Mouse (Mus musculus) kidney, embryonic 15.5 days (tissue): ENCODE data around the gene Thra. TPM values are rescaled to one million over a fixed set of nuclear protein-coding genes. Genes with fewer than 3 reads are reported as not detected.

Experiments
- ATAC-seq: fragments of 200-750 bp; cut with Nextera tagmentation; replicated peaks from 2 replicates; pipeline ENCODE4 v1.8.0; 2017; ENCODE audit warnings: moderate TSS enrichment; ENCODE audit not compliant: low FRiP score
- H3K27ac ChIP-seq: fragments of 300-500 bp; sonication (generic); 2 replicates; pipeline ENCODE4 v1.5.1; 2015; ENCODE audit warnings: mild to moderate bottlenecking, inconsistent platforms
- H3K27me3 ChIP-seq: fragments of 300-500 bp; sonication (generic); 2 replicates; pipeline ENCODE4 v1.6.1; 2015; ENCODE audit warnings: inconsistent platforms
- H3K36me3 ChIP-seq: fragments of 300-500 bp; sonication (generic); 2 replicates; pipeline ENCODE4 v1.6.1; 2015; ENCODE audit warnings: inconsistent platforms
- H3K4me1 ChIP-seq: fragments of 300-500 bp; sonication (generic); 2 replicates; pipeline ENCODE4 v1.6.1; 2015; ENCODE audit warnings: inconsistent platforms
- H3K4me2 ChIP-seq: fragments of 300-500 bp; sonication (generic); 2 replicates; pipeline ENCODE4 v1.6.1; 2015; ENCODE audit warnings: moderate library complexity, mild to moderate bottlenecking, inconsistent platforms
- H3K4me3 ChIP-seq: fragments of 300-500 bp; sonication (generic); replicated peaks from 2 replicates; pipeline ENCODE4 v1.5.1; 2015; ENCODE audit warnings: mild to moderate bottlenecking, inconsistent platforms
- H3K9ac ChIP-seq: fragments of 300-500 bp; sonication (generic); 2 replicates; pipeline ENCODE4 v1.6.1; 2015; ENCODE audit warnings: mild to moderate bottlenecking, inconsistent platforms
- H3K9me3 ChIP-seq: fragments of 300-500 bp; sonication (generic); replicated peaks from 2 replicates; pipeline ENCODE4 v1.6.1; 2016; ENCODE audit warnings: inconsistent platforms
- WGBS: fragments of 180-500 bp; shearing (Covaris S2); methylation state at CpG from one replicate; pipeline ENCODE4 v1.1.7; 2015; ENCODE audit warnings: mixed read lengths; 5-methylcytosine and 5-hydroxymethylcytosine counted together
- polyA plus RNA-seq: library from polyadenylated mRNA; unstranded; fragments of >200 nt; fragmentation: Nextera tagmentation; extraction: Ambion mirVana; gene quantifications from 2 replicates; pipeline ENCODE4 v1.2.1, GENCODE M21; 2015

Gene Thra
- polyA plus RNA-seq, 1 experiment from 2014 or later: 26.9 TPM

GRCm38 (mm10) chr11:98769007-98769954, 28.8 kb downstream of the Thra start:
- Histone ChIP-seq H3K27ac (peak overlapping the region; percentile 85), H3K9me3 (no peaks in the 10 kb centered on the region), H3K9ac (no peak overlapping the region), H3K4me3 (no peak overlapping the region), H3K36me3 (peaks cover 32% of the 10 kb centered on the region), H3K27me3 (no peaks in the 10 kb centered on the region), H3K4me2 (no peak overlapping the region), H3K4me1 (peaks cover 75% of the 10 kb centered on the region)
- 84% methylated on average over 25 of the region's 25 CpGs for WGBS
- no peak for ATAC-seq

- no peak overlapping the region for H3K27ac ChIP-seq
These were observed 29.9 kb downstream of the Thra start for GRCm38 (mm10) chr11:98770096-98770975.

DNA sequence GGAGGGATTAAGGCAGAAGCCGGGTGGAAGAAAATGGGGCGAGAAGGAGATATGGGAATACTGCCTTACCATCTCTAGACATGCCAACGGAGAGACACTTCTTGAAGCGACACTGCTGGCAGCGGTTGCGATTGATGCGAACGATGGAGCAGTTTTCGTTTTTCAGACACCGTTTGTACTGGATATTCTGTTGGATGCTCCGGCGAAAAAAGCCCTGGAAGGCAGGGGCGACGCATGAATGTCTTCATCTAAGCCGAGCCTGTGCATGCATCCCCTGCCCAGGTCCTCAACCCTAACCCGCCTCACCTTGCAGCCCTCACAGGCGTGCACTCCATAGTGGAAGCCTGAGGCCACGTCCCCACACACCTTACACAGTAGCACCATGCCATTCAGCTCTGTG, 30.7 kb downstream of the Thra start:
- Histone ChIP-seq H3K27ac (no peak overlapping the region), H3K36me3 (peaks cover 21% of the 10 kb centered on the region), H3K9me3 (no peaks in the 10 kb centered on the region), H3K4me3 (no peak overlapping the region), H3K4me2 (no peak overlapping the region), H3K27me3 (no peaks in the 10 kb centered on the region), H3K4me1 (peaks cover 76% of the 10 kb centered on the region), H3K9ac (no peak overlapping the region)
- ATAC-seq: no peak
- WGBS: 91% methylated on average over 18 of the region's 18 CpGs

More at GRCm38 (mm10) chr11:98770096-98770975, 29.9 kb downstream of the Thra start:
- Histone ChIP-seq H3K4me3 (no peak overlapping the region), H3K36me3 (peaks cover 22% of the 10 kb centered on the region), H3K4me1 (peaks cover 76% of the 10 kb centered on the region), H3K9ac (no peak overlapping the region), H3K27me3 (no peaks in the 10 kb centered on the region), H3K9me3 (no peaks in the 10 kb centered on the region), H3K4me2 (no peak overlapping the region)
- WGBS: 90% methylated on average over 26 of the region's 26 CpGs
- ATAC-seq: no peak

DNA sequence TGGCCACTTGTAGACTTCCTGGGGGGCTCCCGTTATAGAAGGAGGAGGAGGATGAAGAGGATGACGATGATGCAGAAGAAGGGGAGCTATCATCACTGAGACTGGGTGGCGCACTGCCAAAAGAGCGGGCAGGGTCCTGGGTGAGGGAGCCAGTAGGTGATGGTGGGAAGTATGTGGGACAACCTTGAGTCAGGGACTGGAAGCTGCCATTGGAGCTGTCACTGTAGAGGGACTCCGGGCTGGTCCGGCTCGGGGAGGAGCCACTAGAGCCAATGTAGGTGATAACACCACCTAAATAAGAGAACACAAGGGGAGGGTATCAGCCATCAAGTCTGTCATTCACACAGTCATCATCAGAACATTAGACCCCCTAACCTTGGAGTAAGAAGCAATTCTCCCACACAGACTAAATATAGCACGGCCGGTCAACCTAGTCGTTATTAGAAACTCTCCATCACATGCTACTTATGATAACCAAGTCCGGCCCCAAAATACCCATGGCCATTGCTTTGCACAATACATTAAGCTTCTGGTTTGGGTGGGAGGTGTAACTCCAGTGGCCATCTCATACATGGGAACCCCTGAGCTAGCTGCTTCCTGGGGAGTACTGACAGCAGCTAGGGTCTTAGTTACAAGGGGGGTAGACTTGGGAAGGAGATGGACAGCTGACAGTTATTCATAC, 31.5 kb downstream of the Thra start:
- no peak for ATAC-seq
- Histone ChIP-seq H3K9me3 (no peaks in the 10 kb centered on the region), H3K36me3 (peaks cover 21% of the 10 kb centered on the region), H3K4me3 (no peak overlapping the region), H3K27ac (0 out of 2 replicates have a peak overlapping the region, but pooled peaks have one; percentile 57), H3K4me1 (peaks cover 76% of the 10 kb centered on the region), H3K27me3 (no peaks in the 10 kb centered on the region), H3K9ac (no peak overlapping the region), H3K4me2 (no peak overlapping the region)
- WGBS: 87% methylated on average over 11 of the region's 11 CpGs

- Histone ChIP-seq H3K27ac (peak overlapping the region; percentile 57; the same call in 1 of the 2 replicates), H3K27me3 (no peaks in the 10 kb centered on the region), H3K36me3 (peaks cover 21% of the 10 kb centered on the region), H3K4me2 (peak overlapping the region; percentile 87), H3K9ac (no peak overlapping the region), H3K9me3 (no peaks in the 10 kb centered on the region), H3K4me1 (peaks cover 76% of the 10 kb centered on the region), H3K4me3 (0 out of 2 replicates have a peak overlapping the region, but pooled peaks have one; percentile 43)
- ATAC-seq: no peak
- WGBS: 43% methylated on average over 8 of the region's 8 CpGs
These were observed 32.3 kb downstream of the Thra start for GRCm38 (mm10) chr11:98772667-98773171.

- no peaks in the 10 kb centered on the region for H3K27me3 ChIP-seq
- H3K4me3 ChIP-seq: peak overlapping the region; percentile 43
- peak overlapping the region; percentile 87 for H3K4me2 ChIP-seq
- H3K4me1 ChIP-seq: peaks cover 74% of the 10 kb centered on the region
- H3K36me3 ChIP-seq: peaks cover 21% of the 10 kb centered on the region
- H3K9me3 ChIP-seq: no peaks in the 10 kb centered on the region
- H3K27ac ChIP-seq: peak overlapping the region; percentile 89
- ATAC-seq: peak; percentile 82
- H3K9ac ChIP-seq: peak overlapping the region; percentile 41; the same call in 1 of the 2 replicates
- under 1% methylated on average over 37 of the region's 37 CpGs for WGBS
These were observed 33.3 kb downstream of the Thra start for GRCm38 (mm10) chr11:98773635-98774295.

GRCm38 (mm10) chr11:98774582-98775347, 34.3 kb downstream of the Thra start, which contains the start of gene Nr1d1:
Gene Nr1d1 (minus strand): TSS chr11:98775333.
- Histone ChIP-seq H3K4me3 (peak within 1 kb of the TSS; percentile 43), H3K27ac (peak within 1 kb of the TSS; percentile 89), H3K4me2 (peak within 1 kb of the TSS; percentile 87), H3K4me1 (peaks cover 73% of the 10 kb centered on the region), H3K36me3 (peaks cover 16% of the 10 kb centered on the region), H3K27me3 (no peaks in the 10 kb centered on the region), H3K9ac (peak within 1 kb of the TSS; percentile 41), H3K9me3 (no peaks in the 10 kb centered on the region)
- 1% methylated on average over 22 of the region's 22 CpGs for WGBS
- ATAC-seq: no peak; the same call in 1 of the 2 replicates

GRCm38 (mm10) chr11:98775348-98776051, 35.1 kb downstream of the Thra start:
- peak overlapping the region; percentile 43 for H3K4me3 ChIP-seq
- peak; percentile 78 for ATAC-seq
- H3K4me1 ChIP-seq: peaks cover 80% of the 10 kb centered on the region
- WGBS: under 1% methylated on average over 15 of the region's 15 CpGs
- peak overlapping the region; percentile 89 for H3K27ac ChIP-seq
- H3K27me3 ChIP-seq: no peaks in the 10 kb centered on the region
- peaks cover 8% of the 10 kb centered on the region for H3K36me3 ChIP-seq
- H3K9me3 ChIP-seq: no peaks in the 10 kb centered on the region
- peak overlapping the region; percentile 18 for H3K9ac ChIP-seq
- H3K4me2 ChIP-seq: peak overlapping the region; percentile 87

GRCm38 (mm10) chr11:98776052-98776764, 35.8 kb downstream of the Thra start:
- Histone ChIP-seq H3K4me1 (peaks cover 87% of the 10 kb centered on the region), H3K9ac (peak overlapping the region; percentile 27; the same call in 1 of the 2 replicates), H3K27ac (peak overlapping the region; percentile 89), H3K27me3 (no peaks in the 10 kb centered on the region), H3K4me2 (peak overlapping the region; percentile 87), H3K9me3 (no peaks in the 10 kb centered on the region), H3K4me3 (peak overlapping the region; percentile 43; the same call in 1 of the 2 replicates), H3K36me3 (peaks cover 1% of the 10 kb centered on the region)
- ATAC-seq: no peak
- WGBS: 28% methylated on average over 12 of the region's 12 CpGs
